Mouse (Mus musculus) E14TG2a.4 (cell line): ENCODE measurements at regions not wholly inside any gene's neighbourhood (a gene's known extent, or its start where the extent isn't known, plus 50 kb on each side); places are given as distances from the start of the nearest gene placed in this dataset.

Experiments used
- CTCF ChIP-seq: conservative IDR thresholded peaks from 2 replicates; pipeline ENCODE4 v1.5.1; 2014; ENCODE audit warnings: low read length
- NANOG ChIP-seq: IDR thresholded peaks from 2 replicates; pipeline ENCODE4 v1.6.1; 2014; ENCODE audit warnings: borderline replicate concordance, low read length, mixed read lengths

DNA sequence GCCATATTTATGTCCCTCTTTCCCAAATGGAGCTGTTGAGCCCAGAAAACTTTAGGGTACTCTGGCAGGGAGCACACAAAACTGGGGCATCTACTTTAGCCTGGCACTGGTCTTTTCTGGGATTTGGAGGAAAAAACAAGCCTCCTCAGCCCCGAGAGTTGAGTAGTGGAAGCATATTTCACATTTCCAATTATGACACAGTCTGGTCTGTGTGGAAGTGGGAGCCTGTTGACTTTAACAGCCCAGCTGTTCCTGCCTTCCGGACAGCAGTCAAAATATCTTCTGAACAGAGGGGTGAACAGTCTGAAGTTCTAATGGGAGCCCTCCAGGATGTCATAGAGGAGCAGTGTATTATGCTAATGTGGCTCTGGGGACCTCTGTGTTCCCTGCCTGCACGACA lies 209.1 kb downstream of the Sec16b start:
- TF ChIP-seq CTCF: no peak
- TF ChIP-seq NANOG: no peak
